ENCODE assay signal across 20 mouse cellular contexts in genomic region chr8:90885671-90886368, GRCm38 (mm10). TPM values are rescaled to one million over a fixed set of nuclear protein-coding genes. Genes with fewer than 3 reads are reported as not detected.
DNase-seq lines count a peak whose midpoint lies in the region; ATAC-seq and TF ChIP-seq lines count a peak whose summit lies in the region.
"Had no signal": no experiment of that assay in that cellular context is flagged by ENCODE, and none has a peak within 500 bp of the region (broad histone marks: within the 10 kb centered on the region; RNA-seq: fewer than 3 reads in every experiment).

No protein-coding gene starts in this region.

- WGBS in midbrain, embryonic 11.5 days = 84% methylated on average over 2 of the region's 2 CpGs
- WGBS in heart, embryonic 12.5 days = 70% methylated on average over 2 of the region's 2 CpGs

- in situ Hi-C loops in CH12.LX (cut with MboI; ENCODE audit: low pct_ligation_motif_present, low pct_unique_long_range_greater_than_20kb, low sequenced_read_pairs) = no loop called here

- H3K4me3 ChIP-seq in layer of hippocampus, adult 2 months = no peak overlapping the region
- H3K4me3 ChIP-seq in CH12.LX (replicated peaks in 1 of 3; ENCODE audit: low read depth in 2 of 3, low read length in 2 of 3, poor library complexity in 1 of 3) = no peak overlapping the region
- no peak overlapping the region for H3K4me3 ChIP-seq in midbrain, embryonic 11.5 days (ENCODE audit: low read depth, low read length)
- H3K4me3 ChIP-seq in heart, embryonic 12.5 days = no peak overlapping the region
- H3K4me3 ChIP-seq: forebrain, embryonic 13.5 days; heart, embryonic 13.5 days; hindbrain, embryonic 10.5 days; liver, embryonic 13.5 days; midbrain, embryonic 10.5 days had no signal

- peaks cover 4 to 10% of the 10 kb centered on the region in 2 experiments; a peak in 2 of 4 replicates for H3K4me1 ChIP-seq in CH12.LX (ENCODE audit: control insufficient read depth in 1 of 2, insufficient read depth in 2 of 2)
- H3K4me1 ChIP-seq in midbrain, embryonic 11.5 days (ENCODE audit: control insufficient read depth, insufficient read depth, low read length) = no peaks in the 10 kb centered on the region
- H3K4me1 ChIP-seq in heart, embryonic 12.5 days (replicated peaks) = no peaks in the 10 kb centered on the region
- H3K4me1 ChIP-seq: forebrain, embryonic 13.5 days; midbrain, embryonic 10.5 days had no signal

- no peaks in the 10 kb centered on the region for H3K79me2 ChIP-seq in CH12.LX (replicated peaks; ENCODE audit: control insufficient read depth, extremely low read depth, insufficient read depth, poor library complexity, severe bottlenecking)

- H3K4me2 ChIP-seq in CH12.LX (ENCODE audit: insufficient read depth, low read depth, poor library complexity, severe bottlenecking) = peak overlapping the region; percentile 57
- H3K4me2 ChIP-seq in midbrain, embryonic 11.5 days = no peak overlapping the region
- no peak overlapping the region for H3K4me2 ChIP-seq in heart, embryonic 12.5 days
- H3K4me2 ChIP-seq: forebrain, embryonic 13.5 days; heart, embryonic 13.5 days; liver, embryonic 13.5 days had no signal

- H3K27me3 ChIP-seq in CH12.LX (replicated peaks) = no peaks in the 10 kb centered on the region
- H3K27me3 ChIP-seq in midbrain, embryonic 11.5 days (ENCODE audit: control insufficient read depth, insufficient read depth, low read length) = no peaks in the 10 kb centered on the region
- no peaks in the 10 kb centered on the region for H3K27me3 ChIP-seq in heart, embryonic 12.5 days (replicated peaks)
- H3K27me3 ChIP-seq: forebrain, embryonic 13.5 days; heart, embryonic 13.5 days had no signal

- H3K9ac ChIP-seq in CH12.LX (ENCODE audit: insufficient read depth, low read depth) = no peak overlapping the region; the same call in 1 of the 2 replicates
- H3K9ac ChIP-seq in midbrain, embryonic 11.5 days (ENCODE audit: low read length) = no peak overlapping the region
- no peak overlapping the region for H3K9ac ChIP-seq in heart, embryonic 12.5 days
- H3K9ac ChIP-seq: forebrain, embryonic 13.5 days; heart, embryonic 13.5 days; liver, embryonic 13.5 days had no signal

- dilution Hi-C loops in CH12.LX (cut with MboI; ENCODE audit: extremely low pct_ligation_motif_present, extremely low pct_unique_long_range_greater_than_20kb, low sequenced_read_pairs) = no loop called here

- no peak for DNase-seq in layer of hippocampus, adult 2 months (ENCODE audit: low spot score in 2 of 2)
- no peak for DNase-seq in layer of hippocampus, postnatal 36 days
- peak; percentile 60 for DNase-seq in 3T3-L1 (ENCODE audit: low read depth, low spot score)
- no peak for DNase-seq in CH12.LX (ENCODE audit: extremely low read depth)
- peak; percentile 31 for DNase-seq in naive thymus-derived CD4-positive, alpha-beta T cell, adult 2 months (ENCODE audit: low read depth)
- no peak for DNase-seq in midbrain, embryonic 11.5 days (ENCODE audit: low spot score, missing footprints)
- DNase-seq in embryo, embryonic 10.5 days (ENCODE audit: low spot score) = no peak
- DNase-seq: adrenal gland, postnatal 14 days; cerebellum, adult 8-10 months; kidney, adult 18-20 months; kidney, postnatal 4 days; liver, embryonic 13.5 days; lung, postnatal 36 days; right cerebral cortex, adult 18-20 months; thymus, adult 2 months had no signal

- no peaks in the 10 kb centered on the region for H3K9me3 ChIP-seq in CH12.LX (replicated peaks; ENCODE audit: low read length)
- no peaks in the 10 kb centered on the region for H3K9me3 ChIP-seq in midbrain, embryonic 11.5 days (ENCODE audit: control insufficient read depth, low read length)
- H3K9me3 ChIP-seq in heart, embryonic 12.5 days (replicated peaks) = no peaks in the 10 kb centered on the region
- H3K9me3 ChIP-seq: forebrain, embryonic 13.5 days; heart, embryonic 13.5 days; hindbrain, embryonic 10.5 days; liver, embryonic 13.5 days; midbrain, embryonic 10.5 days had no signal

- peaks cover 0 to 11% of the 10 kb centered on the region in 2 experiments for H3K36me3 ChIP-seq in CH12.LX (replicated peaks in 1 of 2; ENCODE audit: control insufficient read depth in 1 of 2, insufficient read depth in 1 of 2, low read length in 1 of 2)
- no peaks in the 10 kb centered on the region for H3K36me3 ChIP-seq in midbrain, embryonic 11.5 days (ENCODE audit: control insufficient read depth, insufficient read depth, low read length)
- no peaks in the 10 kb centered on the region for H3K36me3 ChIP-seq in heart, embryonic 12.5 days
- H3K36me3 ChIP-seq: heart, embryonic 13.5 days; hindbrain, embryonic 10.5 days; liver, embryonic 13.5 days; midbrain, embryonic 10.5 days had no signal

- ATAC-seq in midbrain, embryonic 11.5 days (ENCODE audit: low FRiP score) = no peak
- ATAC-seq in heart, embryonic 12.5 days (ENCODE audit: insufficient number of reproducible peaks, low FRiP score) = no peak
- ATAC-seq: forebrain, embryonic 13.5 days had no signal

- TF ChIP-seq CTCF in layer of hippocampus, adult 2 months (conservative IDR thresholded peaks at IDR 0.05) = peak; percentile 21
- no peak for TF ChIP-seq CTCF in CH12.LX (conservative IDR thresholded peaks at IDR 0.05 in 1 of 2, IDR thresholded peaks at IDR 0.05 in 1 of 2; ENCODE audit: low read depth in 2 of 2, low read length in 2 of 2)

- no peak for TF ChIP-seq POLR2A in CH12.LX (IDR thresholded peaks at IDR 0.05; ENCODE audit: low read depth, low read length)

- no peak; the same call in 1 of the 2 replicates for TF ChIP-seq RAD21 in CH12.LX (IDR thresholded peaks at IDR 0.05; ENCODE audit: low read depth, low read length)

- no peak for TF ChIP-seq EP300 in CH12.LX (IDR thresholded peaks at IDR 0.05; ENCODE audit: low read length)

- 0 out of 2 replicates have a peak overlapping the region, but pooled peaks have one; percentile 29 for H3K27ac ChIP-seq in layer of hippocampus, adult 2 months
- H3K27ac ChIP-seq in CH12.LX (ENCODE audit: insufficient read depth, low read depth) = no peak overlapping the region
- H3K27ac ChIP-seq in midbrain, embryonic 11.5 days (ENCODE audit: low read depth, low read length) = no peak overlapping the region
- no peak overlapping the region for H3K27ac ChIP-seq in heart, embryonic 12.5 days (ENCODE audit: poor library complexity, severe bottlenecking)
- H3K27ac ChIP-seq: forebrain, embryonic 13.5 days; heart, embryonic 13.5 days; hindbrain, embryonic 10.5 days; liver, embryonic 13.5 days; midbrain, embryonic 10.5 days had no signal

TF ChIP-seq in CH12.LX, 34 proteins besides CTCF, POLR2A, EP300 and RAD21:
- TF ChIP-seq MYC (IDR thresholded peaks at IDR 0.05; ENCODE audit: low read depth, low read length) = no peak
- TF ChIP-seq RCOR1 (conservative IDR thresholded peaks at IDR 0.05; ENCODE audit: low read depth, low read length) = no peak
- TF ChIP-seq TBP (conservative IDR thresholded peaks at IDR 0.05; ENCODE audit: low read depth, low read length) = peak; percentile 44; the same call in 1 of the 2 replicates
- no peak for TF ChIP-seq MAFK (IDR thresholded peaks at IDR 0.05; ENCODE audit: insufficient replicate concordance, low read length)

RNA-seq across cellular contexts. Expression of gene Chd9, which starts 57.7 kb away (rescaled TPM):
- total RNA-seq in layer of hippocampus, adult 2 months (2021) = 100 to 1,000 TPM; 254 to 256 TPM
- total RNA-seq in layer of hippocampus, postnatal 36 days (2021) = 100 to 1,000 TPM; 238 to 258 TPM
- total RNA-seq in CH12.LX (2012; rRNA removed) = 15.1 and 17.2 TPM in 2 replicates
- total RNA-seq in CH12.LX (2014; rRNA removed) = 11.8 and 12.7 TPM in 2 replicates
- polyA plus RNA-seq in CH12.LX (2012; ENCODE audit: insufficient read length, low read depth) = 52.5 and 188 TPM in 2 replicates
- 35.8 and 38.1 TPM in 2 replicates for polyA plus RNA-seq in midbrain, embryonic 11.5 days (2014; fragmentation: Nextera tagmentation; extraction: Ambion mirVana)
- polyA plus RNA-seq in heart, embryonic 12.5 days (2016; fragmentation: Nextera tagmentation; extraction: Ambion mirVana) = 53.5 and 56.3 TPM in 2 replicates

Comparison
In these comparisons a context has a peak if more than half of its experiments do, and no peak if none do; other contexts are left out.
1. DNase-seq: peak in 3T3-L1 (single experiment) and naive thymus-derived CD4-positive, alpha-beta T cell, adult 2 months (single experiment); none in layer of hippocampus, adult 2 months (0 of 2), layer of hippocampus, postnatal 36 days (0 of 2), CH12.LX (single experiment), midbrain, embryonic 11.5 days (single experiment) and embryo, embryonic 10.5 days (single experiment).
2. RNA of gene Chd9, which starts 57.7 kb away (total RNA-seq): 238 to 258 TPM in layer of hippocampus, postnatal 36 days and 254 to 256 TPM in layer of hippocampus, adult 2 months; 11.8 to 17.2 TPM in CH12.LX; every median in the first group is over 10 times any median in the second.